In the genomic region with DNA sequence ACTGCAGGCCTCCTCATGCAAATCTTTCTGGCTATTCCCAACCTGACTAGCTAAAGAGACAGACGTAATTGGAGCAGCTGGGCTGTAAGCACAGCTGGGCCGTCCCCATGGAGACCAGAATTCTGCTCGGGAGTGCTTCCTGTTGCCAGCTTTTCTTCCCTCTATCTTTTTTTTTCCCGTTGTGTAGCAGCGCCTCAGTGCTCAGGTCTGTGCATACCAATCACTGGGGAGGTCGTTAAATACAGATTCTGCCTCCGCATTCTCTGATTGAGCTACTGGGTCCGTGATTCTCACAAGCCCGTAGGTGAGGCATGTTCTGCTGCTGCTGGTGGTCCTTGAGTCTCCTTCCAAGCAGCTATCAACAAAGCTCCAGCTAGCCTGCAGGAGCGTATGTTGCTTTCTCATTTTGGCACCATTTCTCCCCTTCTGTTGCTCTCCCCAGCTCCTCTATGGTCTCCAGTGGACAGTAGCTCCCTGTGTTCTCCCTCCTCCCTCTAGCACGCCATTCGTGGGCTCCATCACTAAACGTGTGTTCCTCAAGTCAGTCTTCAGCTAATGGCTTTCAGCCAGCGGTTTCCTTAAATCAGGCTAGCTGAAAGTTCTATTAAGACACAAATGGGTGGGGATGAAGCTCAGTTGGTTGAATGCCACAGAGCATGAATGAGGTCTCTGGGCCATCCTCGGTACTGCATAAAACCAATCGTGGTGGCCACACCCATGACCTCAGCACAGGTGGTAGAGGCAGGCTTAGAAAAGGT, we compare ENCODE assay signal across 8 mouse cellular contexts. TPM values are rescaled to one million over a fixed set of nuclear protein-coding genes. Genes with fewer than 3 reads are reported as not detected.
DNase-seq lines count a peak whose midpoint lies in the region; ATAC-seq and TF ChIP-seq lines count a peak whose summit lies in the region.
"Had no signal": no experiment of that assay in that cellular context is flagged by ENCODE, and none has a peak within 500 bp of the region (broad histone marks: within the 10 kb centered on the region; RNA-seq: fewer than 3 reads in every experiment).

No protein-coding gene starts in this region.

- no peak; the same call in 1 of the 2 replicates for TF ChIP-seq CTCF in forebrain, postnatal 0 days (IDR thresholded peaks at IDR 0.05; ENCODE audit: low read depth)

- no peaks in the 10 kb centered on the region for H3K36me3 ChIP-seq in forebrain, postnatal 0 days (ENCODE audit: insufficient read depth)
- H3K36me3 ChIP-seq in hindbrain, embryonic 10.5 days: no peaks in the 10 kb centered on the region
- no peaks in the 10 kb centered on the region for H3K36me3 ChIP-seq in neural tube, embryonic 14.5 days (ENCODE audit: control insufficient read depth, insufficient read depth, low read length)

- H3K4me2 ChIP-seq in forebrain, postnatal 0 days (ENCODE audit: low read depth): peak overlapping the region; percentile 53
- peak overlapping the region; percentile 38; the same call in 1 of the 2 replicates for H3K4me2 ChIP-seq in neural tube, embryonic 14.5 days (ENCODE audit: low read depth, low read length)

- ATAC-seq in forebrain, postnatal 0 days: peak; percentile 91
- ATAC-seq in neural tube, embryonic 14.5 days (ENCODE audit: low read depth): peak; percentile 87

- H3K9ac ChIP-seq in forebrain, postnatal 0 days: peak overlapping the region; percentile 29; the same call in 1 of the 2 replicates
- no peak overlapping the region; the same call in 1 of the 2 replicates for H3K9ac ChIP-seq in neural tube, embryonic 14.5 days (replicated peaks; ENCODE audit: low read depth, low read length)

- H3K27ac ChIP-seq in forebrain, postnatal 0 days (ENCODE audit: low read depth, low read length): peak overlapping the region; percentile 89
- H3K27ac ChIP-seq in hindbrain, embryonic 10.5 days: peak overlapping the region; percentile 64; the same call in 1 of the 2 replicates
- peak overlapping the region; percentile 69 for H3K27ac ChIP-seq in neural tube, embryonic 14.5 days (ENCODE audit: low read depth, low read length)

- H3K4me3 ChIP-seq in forebrain, postnatal 0 days (ENCODE audit: low read depth, low read length): peak overlapping the region; percentile 19; the same call in 1 of the 2 replicates
- H3K4me3 ChIP-seq in hindbrain, embryonic 10.5 days: peak overlapping the region; percentile 21
- H3K4me3 ChIP-seq in neural tube, embryonic 14.5 days (ENCODE audit: low read depth, low read length): no peak overlapping the region

- H3K27me3 ChIP-seq in forebrain, postnatal 0 days (ENCODE audit: insufficient read depth, low read length): no peaks in the 10 kb centered on the region
- no peaks in the 10 kb centered on the region for H3K27me3 ChIP-seq in hindbrain, embryonic 10.5 days (ENCODE audit: insufficient read depth, poor library complexity, severe bottlenecking)
- no peaks in the 10 kb centered on the region for H3K27me3 ChIP-seq in neural tube, embryonic 14.5 days (ENCODE audit: control insufficient read depth, insufficient read depth, low read length)

- DNase-seq in Muller cell, postnatal 12 days (ENCODE audit: inconsistent ontology term): peak; percentile 20
- peak; percentile 60 to 67 for DNase-seq in cerebellum, adult 18-20 months
- peak; percentile 89 for DNase-seq in forebrain, postnatal 0 days
- DNase-seq in hindbrain, embryonic 10.5 days (ENCODE audit: low spot score): peak; percentile 60
- DNase-seq in left cerebral cortex, adult 8-10 months (ENCODE audit: low spot score in 2 of 2): peak; percentile 45 to 81
- no peak for DNase-seq in thymus, postnatal 25 days

- WGBS in forebrain, postnatal 0 days: 9% methylated on average over 16 of the region's 16 CpGs
- WGBS in hindbrain, embryonic 10.5 days: 26% methylated on average over 16 of the region's 16 CpGs
- 17% methylated on average over 16 of the region's 16 CpGs for WGBS in neural tube, embryonic 14.5 days

- H3K9me3 ChIP-seq in forebrain, postnatal 0 days (ENCODE audit: low read length): no peaks in the 10 kb centered on the region
- no peaks in the 10 kb centered on the region for H3K9me3 ChIP-seq in hindbrain, embryonic 10.5 days
- no peaks in the 10 kb centered on the region for H3K9me3 ChIP-seq in neural tube, embryonic 14.5 days (ENCODE audit: control insufficient read depth, low read length)

- H3K4me1 ChIP-seq in forebrain, postnatal 0 days (ENCODE audit: insufficient read depth): peaks cover 30% of the 10 kb centered on the region
- peaks cover 25% of the 10 kb centered on the region for H3K4me1 ChIP-seq in hindbrain, embryonic 10.5 days (replicated peaks)
- H3K4me1 ChIP-seq in neural tube, embryonic 14.5 days (ENCODE audit: control insufficient read depth, insufficient read depth, low read length): peaks cover 11% of the 10 kb centered on the region; the same call in 1 of the 2 replicates

RNA-seq across cellular contexts. Expression of a gene that starts 38.5 kb away (rescaled TPM):
- 228 and 253 TPM in 2 replicates for total RNA-seq in forebrain, postnatal 0 days (2014; rRNA removed)
- polyA plus RNA-seq in forebrain, postnatal 0 days (2015; fragmentation: Nextera tagmentation; extraction: Ambion mirVana): 251 and 279 TPM in 2 replicates
- polyA plus RNA-seq in hindbrain, embryonic 10.5 days (2016; fragmentation: Nextera tagmentation; extraction: Ambion mirVana): 651 and 806 TPM in 2 replicates
- 100 to 1,000 TPM in 1 of 4 experiments, 10 to 100 TPM in 3; 93.1 to 111 (median 97.5) TPM for total RNA-seq in left cerebral cortex, adult 8-10 months (2022)
- 400 and 447 TPM in 2 replicates for polyA plus RNA-seq in neural tube, embryonic 14.5 days (2014; fragmentation: Nextera tagmentation; extraction: Ambion mirVana)

RNA-seq across cellular contexts. Expression of a gene that starts 38.7 kb away (rescaled TPM):
- 0.15 and 0.43 TPM in 2 replicates for total RNA-seq in forebrain, postnatal 0 days (2014; rRNA removed)
- polyA plus RNA-seq in forebrain, postnatal 0 days (2015; fragmentation: Nextera tagmentation; extraction: Ambion mirVana): 0.05 and 0.19 TPM in 2 replicates
- polyA plus RNA-seq in hindbrain, embryonic 10.5 days (2016; fragmentation: Nextera tagmentation; extraction: Ambion mirVana): 0.16 TPM in 2 replicates
- total RNA-seq in left cerebral cortex, adult 8-10 months (2022): under 1 TPM; 0.20 to 0.53 (median 0.28) TPM
- polyA plus RNA-seq in neural tube, embryonic 14.5 days (2014; fragmentation: Nextera tagmentation; extraction: Ambion mirVana): 0.11 and 0.14 TPM in 2 replicates
- total RNA-seq: common myeloid progenitor, adult 5-6 weeks had no signal

RNA-seq across cellular contexts. Expression of a gene that starts 41.3 kb away (rescaled TPM):
- total RNA-seq in forebrain, postnatal 0 days (2014; rRNA removed): 2.0 and 2.2 TPM in 2 replicates
- polyA plus RNA-seq in forebrain, postnatal 0 days (2015; fragmentation: Nextera tagmentation; extraction: Ambion mirVana): 1.7 and 2.0 TPM in 2 replicates
- 8.4 and 10.2 TPM in 2 replicates for polyA plus RNA-seq in hindbrain, embryonic 10.5 days (2016; fragmentation: Nextera tagmentation; extraction: Ambion mirVana)
- 1 to 10 TPM; 2.0 to 5.7 (median 3.9) TPM for total RNA-seq in left cerebral cortex, adult 8-10 months (2022)
- polyA plus RNA-seq in neural tube, embryonic 14.5 days (2014; fragmentation: Nextera tagmentation; extraction: Ambion mirVana): 0.79 and 1.7 TPM in 2 replicates

RNA-seq across cellular contexts. Expression of a gene that starts 55.6 kb away (rescaled TPM):
- 13.9 and 14.0 TPM in 2 replicates for total RNA-seq in forebrain, postnatal 0 days (2014; rRNA removed)
- 23.5 and 24.9 TPM in 2 replicates for polyA plus RNA-seq in forebrain, postnatal 0 days (2015; fragmentation: Nextera tagmentation; extraction: Ambion mirVana)
- 38.2 and 53.9 TPM in 2 replicates for polyA plus RNA-seq in hindbrain, embryonic 10.5 days (2016; fragmentation: Nextera tagmentation; extraction: Ambion mirVana)
- total RNA-seq in left cerebral cortex, adult 8-10 months (2022): 1 to 10 TPM; 4.9 to 8.9 (median 7.4) TPM
- 17.2 and 17.9 TPM in 2 replicates for polyA plus RNA-seq in neural tube, embryonic 14.5 days (2014; fragmentation: Nextera tagmentation; extraction: Ambion mirVana)
